Mouse (Mus musculus): ENCODE data around the gene Zfp473. TPM values are rescaled to one million over a fixed set of nuclear protein-coding genes. Genes with fewer than 3 reads are reported as not detected.
A peak's percentile ranks its signal among the peaks of the same experiment; 100 is the strongest.
"Not testable (repeated sequence)": the region's sequence is repeated elsewhere in the genome, so short reads cannot be mapped to it uniquely, and the experiment has no call there.

Gene Zfp473
- total RNA-seq, 2 experiments from 2014 or later, result 0.18 to 0.44 TPM

DNA sequence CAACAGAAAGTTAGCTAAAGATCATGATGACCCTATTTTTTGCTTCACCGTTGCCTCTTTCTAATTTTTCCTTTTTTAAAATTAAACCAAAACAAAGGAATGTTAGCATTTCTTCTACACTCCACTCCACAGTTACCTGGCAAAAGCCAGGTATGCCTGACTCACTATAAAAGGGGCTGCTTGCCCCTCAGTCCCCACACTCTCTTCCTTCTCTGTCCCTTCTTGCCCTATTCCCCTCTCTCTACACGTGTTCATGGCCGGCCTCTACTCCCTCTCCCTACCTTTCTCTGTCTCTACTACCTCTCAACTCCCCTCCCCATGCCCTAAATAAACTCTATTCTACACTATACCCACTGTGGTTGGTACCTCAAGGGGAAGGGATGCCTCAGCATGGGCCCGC is 3.7 kb downstream of the Zfp473 start:
- H3K4me3 ChIP-seq, result no peak overlapping the region
- intact Hi-C loops (cut with DNase I), result no loop called here
- H3K27ac ChIP-seq, result no peak overlapping the region
- TF ChIP-seq CTCF (IDR thresholded peaks at IDR 0.05), result no peak
- DNase-seq (ENCODE audit: extremely low spot score in 1 of 2, low spot score in 2 of 2), result no peak

GRCm38 (mm10) chr7:44745076-44745475 is 5.8 kb downstream of the Zfp473 start:
- TF ChIP-seq CTCF (IDR thresholded peaks at IDR 0.05), result peak; percentile 78
- Histone ChIP-seq H3K4me3 (peak overlapping the region; percentile 47), H3K27ac (peak overlapping the region; percentile 34; the same call in 1 of the 2 replicates)
- intact Hi-C loops (cut with DNase I), result no loop called here
- DNase-seq (ENCODE audit: extremely low spot score in 1 of 2, low spot score in 2 of 2), result peak; percentile 78

- DNase-seq (ENCODE audit: extremely low spot score in 1 of 2, low spot score in 2 of 2), result no peak
- H3K4me3 ChIP-seq, result no peak overlapping the region
- TF ChIP-seq CTCF (IDR thresholded peaks at IDR 0.05), result no peak
- H3K27ac ChIP-seq, result no peak overlapping the region
- intact Hi-C loops (cut with DNase I), result no loop called here
These were observed 6.6 kb downstream of the Zfp473 start for GRCm38 (mm10) chr7:44744270-44744669.

DNA sequence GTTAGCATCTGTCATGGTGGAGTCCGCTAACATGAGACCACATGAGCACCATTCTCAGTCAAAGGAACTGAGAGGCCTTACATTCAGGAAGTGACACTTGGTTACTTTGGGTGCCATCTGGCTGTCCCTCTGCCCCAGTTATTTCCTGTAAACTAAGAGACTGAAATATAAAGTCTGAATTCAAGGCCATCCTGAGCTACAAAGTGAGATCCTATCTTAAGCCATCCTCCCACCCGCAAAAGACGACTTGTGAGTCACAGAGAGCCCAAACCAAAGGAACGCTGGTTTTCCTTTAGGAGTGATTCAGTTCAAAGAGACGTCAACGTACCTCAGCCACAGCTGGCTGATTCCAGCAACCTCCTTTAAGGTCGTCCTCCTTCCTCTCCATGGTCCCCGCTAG is 9.5 kb downstream of the Zfp473 start:
- intact Hi-C loops (cut with DNase I), result no loop called here
- DNase-seq (ENCODE audit: extremely low spot score in 1 of 2, low spot score in 2 of 2), result no peak
- Histone ChIP-seq H3K4me3 (no peak overlapping the region), H3K27ac (no peak overlapping the region)
- TF ChIP-seq CTCF (IDR thresholded peaks at IDR 0.05), result no peak

GRCm38 (mm10) chr7:44733723-44734122 is 17.1 kb downstream of the Zfp473 start:
- intact Hi-C loops (cut with DNase I), result no loop called here
- Histone ChIP-seq H3K4me3 (no peak overlapping the region), H3K27ac (no peak overlapping the region)
- TF ChIP-seq CTCF (IDR thresholded peaks at IDR 0.05), result no peak
- no peak for DNase-seq (ENCODE audit: extremely low spot score in 1 of 2, low spot score in 2 of 2)

GRCm38 (mm10) chr7:44728082-44728975 is 22.5 kb downstream of the Zfp473 start:
- Histone ChIP-seq H3K4me3 (no peak overlapping the region), H3K27ac (no peak overlapping the region)
- TF ChIP-seq CTCF (IDR thresholded peaks at IDR 0.05), result no peak
- DNase-seq (ENCODE audit: extremely low spot score in 1 of 2, low spot score in 2 of 2), result no peak
- intact Hi-C loops (cut with DNase I), result no loop called here

DNA sequence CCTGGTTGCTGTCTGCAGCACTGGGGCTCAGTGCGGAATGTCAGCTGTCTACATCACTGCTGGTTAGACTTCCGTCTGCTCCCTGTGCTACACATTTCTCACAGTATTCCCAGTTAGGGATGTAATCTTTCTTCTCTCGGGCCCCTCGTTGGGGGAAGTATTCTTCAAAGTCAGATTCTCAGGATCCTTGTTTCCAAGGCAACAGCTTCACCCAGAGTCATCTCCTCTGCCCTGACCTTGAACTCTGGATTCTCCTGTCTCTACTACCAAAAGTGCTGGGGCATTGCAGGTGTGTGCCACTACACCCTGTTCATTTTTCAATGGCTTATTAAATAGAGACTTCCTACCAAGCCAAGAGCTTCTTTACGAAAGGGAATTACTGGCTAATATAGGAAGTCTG is 23.7 kb downstream of the Zfp473 start:
- no peak for DNase-seq (ENCODE audit: extremely low spot score in 1 of 2, low spot score in 2 of 2)
- Histone ChIP-seq H3K27ac (no peak overlapping the region), H3K4me3 (no peak overlapping the region)
- TF ChIP-seq CTCF (IDR thresholded peaks at IDR 0.05), result no peak
- intact Hi-C loops (cut with DNase I), result no loop called here

- DNase-seq (ENCODE audit: extremely low spot score in 1 of 2, low spot score in 2 of 2), result no peak
- no peak for TF ChIP-seq CTCF (IDR thresholded peaks at IDR 0.05)
- intact Hi-C loops (cut with DNase I), result no loop called here
These were observed 24.5 kb downstream of the Zfp473 start for GRCm38 (mm10) chr7:44726343-44726742.

DNA sequence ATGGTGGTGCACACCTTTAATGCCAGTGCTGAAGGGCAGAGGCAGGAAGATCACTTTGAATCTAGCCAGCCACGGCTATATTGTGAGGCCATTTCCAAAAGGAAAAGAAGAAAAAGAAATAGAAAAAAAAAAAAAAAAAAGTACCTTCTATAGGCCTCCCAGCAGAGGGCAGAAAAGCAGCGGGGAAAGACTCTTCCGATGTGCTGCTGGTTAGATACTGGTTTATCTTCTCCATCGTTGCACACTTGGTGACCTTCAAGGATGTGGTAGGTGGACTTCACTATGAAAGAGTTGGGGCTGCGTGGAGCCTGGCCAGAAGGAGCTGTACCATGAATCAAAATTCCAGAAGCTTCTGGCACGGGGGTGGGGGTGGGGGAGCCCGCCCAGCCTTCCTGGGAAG is 26.5 kb downstream of the Zfp473 start:
- intact Hi-C loops (cut with DNase I), result loop anchor here (1.0 kb wide), 1 partner anchor 101 kb away; no protein-coding TSS in a partner anchor
- Histone ChIP-seq H3K27ac (no peak overlapping the region), H3K4me3 (no peak overlapping the region)
- peak; percentile 63 for TF ChIP-seq CTCF (IDR thresholded peaks at IDR 0.05)
- DNase-seq (ENCODE audit: extremely low spot score in 1 of 2, low spot score in 2 of 2), result no peak

More at GRCm38 (mm10) chr7:44726343-44726742, 24.5 kb downstream of the Zfp473 start:
- no peak overlapping the region for H3K4me3 ChIP-seq
- H3K27ac ChIP-seq, result no peak overlapping the region

- intact Hi-C loops (cut with DNase I), result no loop called here
- H3K27ac ChIP-seq, result no peak overlapping the region
- no peak for TF ChIP-seq CTCF (IDR thresholded peaks at IDR 0.05)
- H3K4me3 ChIP-seq, result no peak overlapping the region
- DNase-seq (ENCODE audit: extremely low spot score in 1 of 2, low spot score in 2 of 2), result no peak
These were observed 28.8 kb downstream of the Zfp473 start for GRCm38 (mm10) chr7:44722058-44722457.

GRCm38 (mm10) chr7:44709881-44710280 is 41.0 kb downstream of the Zfp473 start:
- H3K4me3 ChIP-seq, result no peak overlapping the region
- no peak overlapping the region for H3K27ac ChIP-seq
- intact Hi-C loops (cut with DNase I), result no loop called here
- DNase-seq (ENCODE audit: extremely low spot score in 1 of 2, low spot score in 2 of 2), result no peak
- no peak; the same call in 1 of the 2 replicates for TF ChIP-seq CTCF (IDR thresholded peaks at IDR 0.05)

DNA sequence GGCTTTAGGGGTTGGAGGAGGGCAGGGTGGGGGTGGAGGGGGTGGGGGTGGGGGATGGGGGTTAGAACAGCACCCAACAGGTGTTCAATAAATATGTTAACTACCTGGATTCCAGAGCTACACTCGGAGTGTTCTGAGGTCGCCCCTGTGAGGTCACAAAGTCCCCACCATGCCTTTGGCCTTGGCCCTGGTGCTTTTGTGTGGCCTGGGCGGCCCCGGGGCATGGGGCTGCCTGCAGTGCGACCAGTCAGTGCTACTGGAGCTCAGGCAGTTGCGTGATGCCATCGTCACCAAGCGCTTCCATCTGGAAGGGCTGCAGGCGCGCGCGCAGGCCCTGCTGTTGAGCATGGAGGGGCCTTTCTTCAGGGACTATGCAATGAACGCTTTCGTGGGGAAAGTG is 42.3 kb downstream of the Zfp473 start, which contains the start of gene Izumo2:
Gene Izumo2, plus strand, starts transcription at position 169 of the 400 bp plus-strand sequence.
- Histone ChIP-seq H3K4me3 (no peak within 1 kb of the TSS), H3K27ac (no peak within 1 kb of the TSS)
- intact Hi-C loops (cut with DNase I), result no loop called here
- TF ChIP-seq CTCF (IDR thresholded peaks at IDR 0.05), result no peak
- DNase-seq (ENCODE audit: extremely low spot score in 1 of 2, low spot score in 2 of 2), result no peak

DNA sequence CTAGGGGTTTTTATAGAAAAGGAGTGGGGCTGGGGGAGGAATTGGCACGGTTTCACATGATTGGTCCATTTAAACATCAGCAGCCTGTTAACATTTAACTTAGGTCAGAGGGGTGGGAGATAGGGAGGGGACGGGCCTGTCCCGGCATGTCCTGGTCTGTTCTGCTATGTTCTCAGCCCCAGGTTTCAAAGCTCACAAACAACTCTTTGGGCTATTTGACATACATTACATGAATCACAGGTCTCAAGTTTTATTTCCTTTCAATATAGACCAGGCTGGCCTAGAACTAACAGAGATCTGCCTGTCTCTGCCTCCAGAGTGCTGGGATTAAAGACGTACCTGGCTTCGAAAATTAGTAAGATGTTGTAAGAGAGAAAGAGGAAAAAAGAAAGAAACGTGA is 42.8 kb downstream of the Zfp473 start:
- H3K27ac ChIP-seq; DNase-seq (ENCODE audit: extremely low spot score in 1 of 2, low spot score in 2 of 2); intact Hi-C loops (cut with DNase I); H3K4me3 ChIP-seq: not testable (repeated sequence)

All from left cerebral cortex, adult 2 months (tissue).